Mouse (Mus musculus) testis, adult 2 months (tissue): ENCODE results near the gene Dnmt3b.

Source experiments
- CTCF ChIP-seq: fragments of 200-500 bp; IDR thresholded peaks from 2 replicates; pipeline ENCODE4 v1.5.1; 2012; ENCODE audit warnings: low read depth, mild to moderate bottlenecking, inconsistent platforms, low read length, moderate library complexity; ENCODE audit not compliant: control insufficient read depth, insufficient read depth, insufficient replicate concordance
- POLR2A ChIP-seq: fragments of 200-500 bp; IDR thresholded peaks from 2 replicates; pipeline ENCODE4 v1.6.1; 2012; ENCODE audit warnings: low read depth, mild to moderate bottlenecking, inconsistent platforms, low read length, moderate library complexity; ENCODE audit not compliant: control insufficient read depth

DNA sequence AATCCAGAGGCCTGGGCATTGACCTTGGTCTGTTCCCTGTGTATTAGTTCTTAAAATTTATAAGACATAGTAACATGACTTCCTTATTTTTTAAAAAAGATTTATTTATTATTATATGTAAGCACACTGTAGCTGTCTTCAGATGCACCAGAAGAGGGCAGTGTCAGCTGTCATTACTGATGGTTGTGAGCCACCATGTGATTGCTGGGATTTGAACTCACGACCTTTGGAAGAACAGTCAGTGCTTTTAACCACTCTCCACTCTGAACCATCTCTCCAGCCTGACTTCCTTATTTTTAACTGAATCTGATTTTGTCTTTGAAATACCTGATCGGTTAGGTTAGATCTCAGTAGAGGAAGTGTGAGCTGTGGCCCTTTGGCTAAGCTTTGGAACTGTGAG is 23.4 kb downstream of the Dnmt3b start:
- TF ChIP-seq CTCF, result no peak
- TF ChIP-seq POLR2A, result no peak
